Mouse (Mus musculus) heart, adult 11 months (tissue): Measurements from ENCODE around the gene Srcap.

Experiments used
- DNase-seq: peaks from one replicate; pipeline ENCODE4 v3.0.0; 2022

Gene Srcap

GRCm38 (mm10) chr7:127491846-127492245 lies 19.9 kb upstream of the Srcap start:
- DNase-seq = no peak

- DNase-seq = no peak
Observed at GRCm38 (mm10) chr7:127494648-127495047, 17.1 kb upstream of the Srcap start.

- DNase-seq = no peak
Observed at GRCm38 (mm10) chr7:127497382-127497781, 14.4 kb upstream of the Srcap start.

GRCm38 (mm10) chr7:127498407-127498806 lies 13.4 kb upstream of the Srcap start:
- peak; percentile 87 for DNase-seq

- peak; percentile 66 for DNase-seq
Observed at GRCm38 (mm10) chr7:127508291-127508690, 3.5 kb upstream of the Srcap start.

- peak; percentile 68 for DNase-seq
Observed at GRCm38 (mm10) chr7:127509830-127510229, 2.0 kb upstream of the Srcap start.

GRCm38 (mm10) chr7:127511241-127511640 lies 542 bp upstream of the Srcap start:
- DNase-seq = peak; percentile 89

- DNase-seq = peak; percentile 100
Observed at GRCm38 (mm10) chr7:127512231-127513015, 640 bp downstream of the Srcap start.

GRCm38 (mm10) chr7:127513016-127513390 lies 1.2 kb downstream of the Srcap start:
- no peak for DNase-seq

- peak; percentile 89 for DNase-seq
Observed at GRCm38 (mm10) chr7:127513781-127514180, 2.0 kb downstream of the Srcap start.

- peak; percentile 90 for DNase-seq
Observed at GRCm38 (mm10) chr7:127515846-127516245, 4.1 kb downstream of the Srcap start.

- DNase-seq = peak; percentile 79
Observed at GRCm38 (mm10) chr7:127516344-127516743, 4.6 kb downstream of the Srcap start.

GRCm38 (mm10) chr7:127519284-127519683 lies 7.5 kb downstream of the Srcap start, which contains the start of gene Gm42715:
Gene Gm42715 (plus strand): TSS chr7:127519584.
- no peak for DNase-seq

- peak; percentile 88 for DNase-seq
Observed at GRCm38 (mm10) chr7:127541671-127542070, 29.9 kb downstream of the Srcap start.

- peak; percentile 95 for DNase-seq
Observed at GRCm38 (mm10) chr7:127549116-127549835, 37.5 kb downstream of the Srcap start.

- DNase-seq = peak; percentile 37
Observed at GRCm38 (mm10) chr7:127551558-127551957, 39.8 kb downstream of the Srcap start.

GRCm38 (mm10) chr7:127560580-127560979 lies 48.8 kb downstream of the Srcap start:
- DNase-seq = peak; percentile 84

- peak; percentile 70 for DNase-seq
Observed at GRCm38 (mm10) chr7:127561340-127561858, 49.6 kb downstream of the Srcap start, which contains the start of gene Tmem265. Gene Tmem265 (plus strand): TSS chr7:127561390.

GRCm38 (mm10) chr7:127564381-127565150 lies 52.8 kb downstream of the Srcap start:
- DNase-seq = peak; percentile 96

GRCm38 (mm10) chr7:127572895-127573471 lies 61.2 kb downstream of the Srcap start, which contains the start of gene Phkg2:
Gene Phkg2 (plus strand): TSS chr7:127573340.
- peak; percentile 100 for DNase-seq

GRCm38 (mm10) chr7:127573503-127574008 lies 61.8 kb downstream of the Srcap start:
- DNase-seq = no peak

GRCm38 (mm10) chr7:127574115-127574514 lies 62.3 kb downstream of the Srcap start:
- peak; percentile 80 for DNase-seq
